Mouse (Mus musculus): ENCODE results near the gene Lrrc20.

DNA sequence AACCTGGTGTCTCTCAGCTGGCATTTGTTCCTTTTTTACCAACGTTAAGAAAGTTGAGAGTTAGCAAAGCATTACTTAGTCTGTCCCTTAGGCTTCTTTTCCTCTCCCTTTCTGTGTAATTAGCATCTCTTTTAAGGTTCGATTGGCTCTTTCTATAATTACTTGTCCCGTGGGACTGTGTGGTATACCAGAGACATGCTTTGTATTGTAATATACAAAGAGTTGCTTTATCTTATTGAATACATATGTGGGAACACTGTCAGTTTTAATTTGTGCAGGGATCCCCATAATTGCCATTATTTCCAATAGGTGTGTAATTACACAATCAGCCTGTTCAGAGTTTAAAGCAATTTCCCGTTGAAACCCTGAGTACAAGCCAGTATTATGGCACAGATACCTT lies 62.8 kb downstream of the Lrrc20 start:
- TF ChIP-seq CTCF (IDR thresholded peaks at IDR 0.05; ENCODE audit: low read depth) (no peak), EP300 (optimal IDR thresholded peaks at IDR 0.05) (no peak)
